Mouse (Mus musculus): Measurements from ENCODE around the gene Chic2. TPM values are rescaled to one million over a fixed set of nuclear protein-coding genes. Genes with fewer than 3 reads are reported as not detected.

The Chic2 gene
- polyA plus RNA-seq, 1 experiment from 2014 or later = 56.3 TPM

DNA sequence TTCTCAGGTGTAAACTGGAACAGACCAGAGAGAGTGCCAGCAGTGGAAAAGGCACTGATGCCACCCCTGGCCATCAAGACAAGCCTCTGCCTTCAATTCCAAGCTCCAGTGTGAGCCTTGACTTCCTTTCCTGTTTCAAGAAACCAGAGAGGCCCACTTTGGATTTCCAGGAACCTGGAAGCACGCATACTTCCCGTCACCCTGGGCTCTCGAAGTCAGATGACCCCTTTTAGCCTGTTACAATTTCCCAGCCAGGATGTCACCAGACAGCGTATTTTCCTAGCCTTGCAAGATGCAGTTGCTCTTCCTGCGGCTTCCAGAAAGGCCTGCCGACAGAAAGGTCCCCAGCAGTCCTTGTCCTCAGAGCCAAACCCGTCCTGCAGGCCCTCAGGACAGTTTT lies 65.0 kb downstream of the Chic2 start:
- no peak for TF ChIP-seq CTCF (IDR thresholded peaks at IDR 0.05)
- POLR2A ChIA-PET = interaction anchor here (1.0 kb wide), 1 partner anchor 13 kb away, joined by 3 read pairs; no protein-coding TSS in a partner anchor
- DNase-seq (ENCODE audit: low read depth, low spot score) (no peak), ATAC-seq (no peak)
- no peaks in the 10 kb centered on the region for H3K27me3 ChIP-seq
- in situ Hi-C loops (cut with MboI; ENCODE audit: low pct_unique_long_range_greater_than_20kb) = no loop called here
- CTCF ChIA-PET = no interaction called here

GRCm38 (mm10) chr5:74975507-74975906 lies 69.1 kb downstream of the Chic2 start:
- POLR2A ChIA-PET = interaction anchor here (0.6 kb wide), 2 partner anchors 517 to 1435 kb away, joined by 3 read pairs; no protein-coding TSS in a partner anchor
- in situ Hi-C loops (cut with MboI; ENCODE audit: low pct_unique_long_range_greater_than_20kb) = no loop called here
- H3K27me3 ChIP-seq = no peaks in the 10 kb centered on the region
- ATAC-seq = no peak
- no peak for TF ChIP-seq CTCF (IDR thresholded peaks at IDR 0.05)
- CTCF ChIA-PET = interaction anchor here (1.0 to 2.5 kb wide), 5 partner anchors 12 to 334 kb away, joined by 3 to 11 read pairs (median 5); no protein-coding TSS in a partner anchor
- no peak for DNase-seq (ENCODE audit: low read depth, low spot score)

- H3K27me3 ChIP-seq = no peaks in the 10 kb centered on the region
- POLR2A ChIA-PET = interaction anchor here (0.6 to 0.7 kb wide), 2 partner anchors 181 to 517 kb away, joined by 3 read pairs; no protein-coding TSS in a partner anchor
- DNase-seq (ENCODE audit: low read depth, low spot score) (peak; percentile 73), ATAC-seq (peak; percentile 75)
- CTCF ChIA-PET = interaction anchor here (0.6 to 2.5 kb wide), 7 partner anchors 9 to 333 kb away, joined by 3 to 11 read pairs (median 5); no protein-coding TSS in a partner anchor
- in situ Hi-C loops (cut with MboI; ENCODE audit: low pct_unique_long_range_greater_than_20kb) = no loop called here
- TF ChIP-seq CTCF (IDR thresholded peaks at IDR 0.05) = no peak
These were observed 69.7 kb downstream of the Chic2 start for GRCm38 (mm10) chr5:74974726-74975411.

DNA sequence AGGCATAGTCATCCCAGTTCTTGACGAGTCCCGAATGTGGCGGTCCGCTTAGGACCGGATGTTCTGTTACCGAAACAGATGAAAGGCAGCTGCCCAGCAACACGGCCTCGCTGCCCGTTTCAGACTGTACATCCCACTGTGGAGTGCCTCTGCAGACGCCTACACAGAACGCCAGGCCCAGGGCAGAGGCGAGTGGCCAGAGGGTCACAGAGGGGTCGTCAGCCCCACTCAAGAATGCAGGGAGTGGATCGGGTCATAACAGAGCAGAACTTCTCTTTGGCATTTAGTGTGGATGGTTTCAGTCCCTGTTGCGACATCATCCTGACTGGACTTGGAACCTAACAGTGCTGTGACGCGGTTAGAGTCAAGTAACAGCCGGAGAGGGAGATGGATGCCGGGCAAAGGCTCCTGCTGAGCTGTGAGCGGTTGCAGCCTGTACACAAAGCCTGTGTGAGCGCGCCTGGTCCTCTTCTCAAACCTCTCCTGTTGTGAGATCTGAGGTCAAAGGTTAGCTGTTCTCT lies 70.5 kb downstream of the Chic2 start:
- ATAC-seq (no peak), DNase-seq (ENCODE audit: low read depth, low spot score) (no peak)
- TF ChIP-seq CTCF (IDR thresholded peaks at IDR 0.05) = no peak
- POLR2A ChIA-PET = interaction anchor here (0.7 kb wide), 1 partner anchor 181 kb away, joined by 3 read pairs; no protein-coding TSS in a partner anchor
- CTCF ChIA-PET = interaction anchor here (1.0 to 2.5 kb wide), 6 partner anchors 10 to 43 kb away, joined by 3 to 11 read pairs (median 5); no protein-coding TSS in a partner anchor
- H3K27me3 ChIP-seq = no peaks in the 10 kb centered on the region
- in situ Hi-C loops (cut with MboI; ENCODE audit: low pct_unique_long_range_greater_than_20kb) = no loop called here

GRCm38 (mm10) chr5:74971418-74971817 lies 73.2 kb downstream of the Chic2 start:
- DNase-seq (ENCODE audit: low read depth, low spot score) (no peak), ATAC-seq (no peak)
- ChIA-PET CTCF (interaction anchor here (1.4 kb wide), 1 partner anchor 13 kb away, joined by 5 read pairs; no protein-coding TSS in a partner anchor), POLR2A (interaction anchor here (0.9 kb wide), 1 partner anchor 20 kb away, joined by 3 read pairs; no protein-coding TSS in a partner anchor)
- TF ChIP-seq CTCF (IDR thresholded peaks at IDR 0.05) = no peak
- in situ Hi-C loops (cut with MboI; ENCODE audit: low pct_unique_long_range_greater_than_20kb) = no loop called here
- no peaks in the 10 kb centered on the region for H3K27me3 ChIP-seq

GRCm38 (mm10) chr5:74969341-74969740 lies 75.2 kb downstream of the Chic2 start:
- no peak for DNase-seq (ENCODE audit: low read depth, low spot score)
- POLR2A ChIA-PET = no interaction called here
- H3K27me3 ChIP-seq = no peaks in the 10 kb centered on the region
- in situ Hi-C loops (cut with MboI; ENCODE audit: low pct_unique_long_range_greater_than_20kb) = no loop called here
- CTCF ChIA-PET = interaction anchor here (1.3 kb wide), 1 partner anchor 25 kb away, joined by 4 read pairs; no protein-coding TSS in a partner anchor
- no peak for ATAC-seq
- no peak for TF ChIP-seq CTCF (IDR thresholded peaks at IDR 0.05)

GRCm38 (mm10) chr5:74967882-74968281 lies 76.7 kb downstream of the Chic2 start:
- CTCF ChIA-PET = interaction anchor here (1.0 kb wide), 1 partner anchor 175 kb away, joined by 3 read pairs; no protein-coding TSS in a partner anchor
- no peak for TF ChIP-seq CTCF (IDR thresholded peaks at IDR 0.05)
- H3K27me3 ChIP-seq = no peaks in the 10 kb centered on the region
- ATAC-seq (no peak), DNase-seq (ENCODE audit: low read depth, low spot score) (no peak)
- in situ Hi-C loops (cut with MboI; ENCODE audit: low pct_unique_long_range_greater_than_20kb) = no loop called here
- POLR2A ChIA-PET = no interaction called here

- in situ Hi-C loops (cut with MboI; ENCODE audit: low pct_unique_long_range_greater_than_20kb) = no loop called here
- ChIA-PET CTCF (interaction anchor here (1.0 to 1.7 kb wide), 13 partner anchors 10 to 190 kb away, joined by 3 to 7 read pairs (median 3); no protein-coding TSS in a partner anchor), POLR2A (no interaction called here)
- DNase-seq (ENCODE audit: low read depth, low spot score) (peak; percentile 80), ATAC-seq (peak; percentile 82)
- TF ChIP-seq CTCF (IDR thresholded peaks at IDR 0.05) = no peak
- no peaks in the 10 kb centered on the region for H3K27me3 ChIP-seq
These were observed 77.7 kb downstream of the Chic2 start for GRCm38 (mm10) chr5:74966891-74967290.

DNA sequence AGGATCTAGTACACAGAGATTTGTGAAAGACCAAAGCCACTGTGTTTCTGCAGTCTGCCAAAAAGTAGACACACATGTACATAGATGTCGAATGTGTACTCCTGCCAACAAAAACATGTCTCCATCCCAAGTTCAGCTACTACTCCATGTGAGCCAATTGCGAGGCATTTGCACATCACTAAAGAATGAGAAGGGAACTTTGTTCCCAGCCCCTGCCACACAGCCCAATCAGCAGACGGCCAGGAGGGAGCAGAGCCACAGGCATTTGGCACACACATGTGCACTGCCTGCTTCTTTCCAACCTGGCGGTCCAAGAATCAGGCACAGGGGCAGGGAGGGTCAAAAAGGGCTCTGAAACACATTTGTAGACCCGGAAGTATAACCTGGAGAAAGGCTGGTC lies 81.8 kb downstream of the Chic2 start:
- ChIA-PET CTCF (interaction anchor here (1.1 to 2.3 kb wide), 6 partner anchors 12 to 321 kb away, joined by 3 to 7 read pairs (median 5); no protein-coding TSS in a partner anchor), POLR2A (no interaction called here)
- TF ChIP-seq CTCF (IDR thresholded peaks at IDR 0.05) = no peak
- DNase-seq (ENCODE audit: low read depth, low spot score) = no peak
- no peak for ATAC-seq
- in situ Hi-C loops (cut with MboI; ENCODE audit: low pct_unique_long_range_greater_than_20kb) = loop anchor here (5.0 kb wide), 1 partner anchor 85 kb away; no protein-coding TSS in a partner anchor
- no peaks in the 10 kb centered on the region for H3K27me3 ChIP-seq

DNA sequence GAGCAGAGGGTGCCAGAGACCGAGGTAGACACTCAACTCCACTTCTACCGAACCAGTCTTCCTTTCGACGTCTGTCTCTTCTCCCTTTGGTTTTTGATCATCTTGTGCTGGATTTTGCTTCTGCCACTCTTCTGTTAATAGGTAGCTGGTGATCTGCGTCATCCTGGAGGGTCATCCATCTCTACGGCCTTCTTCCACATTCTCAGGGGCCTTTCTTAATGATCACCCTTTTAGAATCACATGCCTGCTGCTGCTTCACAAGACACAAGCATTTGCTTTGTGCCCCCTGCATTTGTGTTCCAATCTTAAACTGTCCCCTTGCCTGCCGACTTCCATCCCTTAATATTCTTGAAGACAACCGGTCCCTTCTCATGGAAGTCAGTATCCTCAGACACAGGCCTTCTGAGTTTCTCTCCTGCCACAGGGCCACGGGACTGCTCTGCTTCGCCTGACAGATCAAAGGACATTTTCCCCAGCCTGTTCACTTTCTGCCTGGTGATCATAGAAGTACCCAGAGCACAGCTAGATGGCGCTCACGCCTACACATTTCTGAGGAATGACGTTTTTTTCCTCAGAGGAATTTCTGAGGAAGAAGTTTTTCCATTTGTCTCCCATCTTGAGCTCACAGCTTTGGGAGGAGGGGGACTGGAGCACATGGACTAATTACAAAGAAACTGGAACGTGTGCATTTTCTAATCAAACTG lies 83.6 kb downstream of the Chic2 start:
- TF ChIP-seq CTCF (IDR thresholded peaks at IDR 0.05) = peak; percentile 83
- ChIA-PET CTCF (interaction anchor here (0.9 to 3.9 kb wide), 22 partner anchors 9 to 529 kb away, joined by 3 to 19 read pairs (median 4); no protein-coding TSS in a partner anchor), POLR2A (interaction anchor here (0.6 to 1.3 kb wide), 3 partner anchors 77 to 184 kb away, joined by 3 to 7 read pairs (median 5); no protein-coding TSS in a partner anchor)
- no peaks in the 10 kb centered on the region for H3K27me3 ChIP-seq
- ATAC-seq (peak; percentile 85), DNase-seq (ENCODE audit: low read depth, low spot score) (peak; percentile 39)
- in situ Hi-C loops (cut with MboI; ENCODE audit: low pct_unique_long_range_greater_than_20kb) = loop anchor here (5.0 kb wide), 1 partner anchor 86 kb away; no protein-coding TSS in a partner anchor

Measured in Patski (cell line).